Comparison of ENCODE assay signal across 8 mouse cellular contexts in the genomic region with DNA sequence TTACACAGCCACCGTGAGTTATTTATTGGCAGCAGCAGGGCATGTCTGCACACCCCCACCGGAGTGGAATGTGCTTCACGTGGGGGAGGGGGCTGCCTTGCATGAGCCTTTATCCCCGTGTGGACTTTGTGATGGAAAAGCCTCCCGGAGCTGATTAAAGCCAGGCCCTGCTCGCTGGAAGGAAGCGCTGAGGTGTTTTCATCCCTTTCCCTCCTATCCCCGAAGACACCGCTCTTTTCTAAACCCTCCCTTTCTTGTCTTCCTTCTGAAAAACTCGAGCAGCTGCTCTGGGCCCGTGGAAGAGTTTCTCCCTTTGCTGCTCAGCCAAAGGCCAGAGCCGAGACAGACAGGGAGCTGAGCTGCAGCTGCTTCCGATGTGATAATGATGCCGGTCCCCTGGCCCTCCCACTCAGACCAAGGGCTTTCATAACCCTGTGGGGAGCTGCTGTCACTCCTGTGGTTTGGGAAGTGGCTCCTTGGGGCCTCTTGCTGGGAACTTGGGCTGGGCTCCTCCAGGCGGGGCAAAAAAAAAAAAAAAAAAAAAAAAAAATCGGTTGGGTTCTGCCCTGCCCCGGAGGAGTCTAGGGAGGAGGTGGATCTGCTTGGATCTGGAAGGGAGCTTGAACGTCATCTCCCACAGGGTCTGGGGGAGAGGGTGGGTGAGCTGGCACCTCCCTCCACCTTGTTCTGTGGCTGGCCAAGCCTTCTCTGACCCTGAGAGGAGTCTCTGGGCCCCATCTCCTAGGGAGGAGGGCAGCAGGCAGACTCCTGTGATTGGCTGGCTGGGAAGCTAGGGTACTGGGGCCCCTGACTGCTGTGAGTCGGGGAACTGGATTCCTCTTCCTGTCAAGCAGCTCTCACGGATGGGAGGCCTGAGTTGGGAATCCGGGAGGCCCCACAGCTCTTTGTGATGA. TPM values are rescaled to one million over a fixed set of nuclear protein-coding genes. Genes with fewer than 3 reads are reported as not detected.
DNase-seq lines count a peak whose midpoint lies in the region; ATAC-seq and TF ChIP-seq lines count a peak whose summit lies in the region.

No protein-coding gene starts in this region.

- H3K27me3 ChIP-seq in stomach, embryonic 14.5 days (ENCODE audit: control insufficient read depth, insufficient read depth, low read length): no peaks in the 10 kb centered on the region

- H3K4me3 ChIP-seq in embryonic fibroblast, embryonic 13.5 days (ENCODE audit: insufficient read depth, low read length): peak overlapping the region; percentile 83
- peak overlapping the region; percentile 81 for H3K4me3 ChIP-seq in stomach, embryonic 14.5 days (ENCODE audit: low read depth, low read length)

- under 1% methylated on average over 21 of the region's 21 CpGs for WGBS in stomach, embryonic 14.5 days

- H3K9ac ChIP-seq in stomach, embryonic 14.5 days (replicated peaks; ENCODE audit: low read depth, low read length): peak overlapping the region; percentile 98

- H3K36me3 ChIP-seq in stomach, embryonic 14.5 days (ENCODE audit: control insufficient read depth, insufficient read depth, low read length): peaks cover 30% of the 10 kb centered on the region

- peak overlapping the region; percentile 92 for H3K27ac ChIP-seq in embryonic fibroblast, embryonic 13.5 days (ENCODE audit: insufficient read depth, low read length)
- H3K27ac ChIP-seq in stomach, embryonic 14.5 days (ENCODE audit: low read length): peak overlapping the region; percentile 99

- no peak for TF ChIP-seq CTCF in embryonic fibroblast, embryonic 13.5 days (IDR thresholded peaks at IDR 0.05; ENCODE audit: borderline replicate concordance, insufficient read depth, low read length)

- peaks cover 10% of the 10 kb centered on the region for H3K4me1 ChIP-seq in embryonic fibroblast, embryonic 13.5 days (ENCODE audit: control insufficient read depth, insufficient read depth, low read length)
- H3K4me1 ChIP-seq in stomach, embryonic 14.5 days (ENCODE audit: control insufficient read depth, insufficient read depth, low read length): peaks cover 20% of the 10 kb centered on the region

- peak; percentile 45 to 49 for DNase-seq in right cerebral cortex, postnatal 10 days (ENCODE audit: low spot score in 2 of 2)
- DNase-seq in right cerebral cortex, postnatal 25 days: no peak
- DNase-seq in heart, postnatal 10 days: peak; percentile 77
- DNase-seq in kidney, postnatal 4 days: peak; percentile 73 to 85
- peak; percentile 76 for DNase-seq in mesoderm, embryonic 11.5 days (ENCODE audit: low read depth, low spot score)
- DNase-seq in frontal cortex, postnatal 36 days (ENCODE audit: low spot score in 2 of 2): no peak

- TF ChIP-seq POLR2A in embryonic fibroblast, embryonic 13.5 days (IDR thresholded peaks at IDR 0.05; ENCODE audit: low read depth, low read length): peak; percentile 80

- no peaks in the 10 kb centered on the region for H3K9me3 ChIP-seq in stomach, embryonic 14.5 days (ENCODE audit: control insufficient read depth, low read depth, low read length)

- H3K4me2 ChIP-seq in stomach, embryonic 14.5 days (replicated peaks; ENCODE audit: low read depth, low read length): peak overlapping the region; percentile 74

- ATAC-seq in stomach, embryonic 14.5 days (ENCODE audit: insufficient number of reproducible peaks, insufficient read depth, low FRiP score, low read depth): peak; percentile 78

- intact Hi-C loops in heart, postnatal 10 days (cut with DNase I): loop anchor here (1.0 to 2.0 kb wide), 2 partner anchors 73 to 84 kb away; no protein-coding TSS in a partner anchor

RNA-seq across cellular contexts. Expression of a gene that starts 15.8 kb away (rescaled TPM):
- polyA plus RNA-seq in embryonic fibroblast, embryonic 13.5 days (2011; ENCODE audit: insufficient read length, low read depth, missing spikeins): 11.6 and 17.0 TPM in 2 replicates
- 10 to 100 TPM; 17.2 to 19.0 TPM for total RNA-seq in heart, postnatal 10 days (2021)
- 22.1 and 22.3 TPM in 2 replicates for polyA plus RNA-seq in stomach, embryonic 14.5 days (2014; fragmentation: Nextera tagmentation; extraction: Ambion mirVana)

RNA-seq across cellular contexts. Expression of a gene that starts 15.9 kb away (rescaled TPM):
- polyA plus RNA-seq in embryonic fibroblast, embryonic 13.5 days (2011; ENCODE audit: insufficient read length, low read depth, missing spikeins): 27.2 and 28.9 TPM in 2 replicates
- total RNA-seq in heart, postnatal 10 days (2021): 10 to 100 TPM; 21.9 to 23.0 TPM
- polyA plus RNA-seq in stomach, embryonic 14.5 days (2014; fragmentation: Nextera tagmentation; extraction: Ambion mirVana): 47.1 and 49.4 TPM in 2 replicates

RNA-seq across cellular contexts. Expression of a gene that starts 15.9 kb away (rescaled TPM):
- polyA plus RNA-seq in embryonic fibroblast, embryonic 13.5 days (2011; ENCODE audit: insufficient read length, low read depth, missing spikeins): 2.5 and 2.8 TPM in 2 replicates
- total RNA-seq in heart, postnatal 10 days (2021): 1 to 10 TPM; 3.0 to 3.5 TPM
- 1.5 and 2.8 TPM in 2 replicates for polyA plus RNA-seq in stomach, embryonic 14.5 days (2014; fragmentation: Nextera tagmentation; extraction: Ambion mirVana)

RNA-seq across cellular contexts. Expression of a gene that starts 35.0 kb away (rescaled TPM):
- polyA plus RNA-seq in embryonic fibroblast, embryonic 13.5 days (2011; ENCODE audit: insufficient read length, low read depth, missing spikeins): 7.2 and 8.8 TPM in 2 replicates
- total RNA-seq in heart, postnatal 10 days (2021): 1 to 10 TPM; 5.4 to 5.5 TPM
- polyA plus RNA-seq in stomach, embryonic 14.5 days (2014; fragmentation: Nextera tagmentation; extraction: Ambion mirVana): 4.9 and 6.3 TPM in 2 replicates

Comparison
In these comparisons a context has a peak if more than half of its experiments do, and no peak if none do; other contexts are left out.
1. DNase-seq: peak in right cerebral cortex, postnatal 10 days (2 of 2), heart, postnatal 10 days (2 of 2), kidney, postnatal 4 days (2 of 2) and mesoderm, embryonic 11.5 days (single experiment); none in right cerebral cortex, postnatal 25 days (single experiment) and frontal cortex, postnatal 36 days (0 of 2).